Mouse (Mus musculus) liver, embryonic 13.5 days (tissue): ENCODE measurements around the gene Cpd. TPM values are rescaled to one million over a fixed set of nuclear protein-coding genes. Genes with fewer than 3 reads are reported as not detected.

Source experiments
- ATAC-seq: fragments of 200-750 bp; cut with Nextera tagmentation; 2 replicates; pipeline ENCODE4 v1.8.0; 2017; ENCODE audit warnings: low read depth, mild to moderate bottlenecking, moderate number of reproducible peaks, moderate library complexity
- DNase-seq: peaks from one replicate; pipeline ENCODE4 v3.0.0; 2022
- H3K27ac ChIP-seq: fragments of 300-500 bp; sonication (generic); 2 replicates; pipeline ENCODE4 v1.5.1; 2015; ENCODE audit warnings: moderate library complexity, mild to moderate bottlenecking, inconsistent platforms
- H3K27me3 ChIP-seq: fragments of 300-500 bp; sonication (generic); 2 replicates; pipeline ENCODE4 v1.6.1; 2015; ENCODE audit warnings: mild to moderate bottlenecking, inconsistent platforms
- H3K36me3 ChIP-seq: fragments of 300-500 bp; sonication (generic); 2 replicates; pipeline ENCODE4 v1.6.1; 2015; ENCODE audit warnings: mild to moderate bottlenecking, inconsistent platforms
- H3K4me1 ChIP-seq: fragments of 300-500 bp; sonication (generic); replicated peaks from 2 replicates; pipeline ENCODE4 v1.6.1; 2015; ENCODE audit warnings: inconsistent platforms
- H3K4me2 ChIP-seq: fragments of 300-500 bp; sonication (generic); 2 replicates; pipeline ENCODE4 v1.6.1; 2015; ENCODE audit warnings: inconsistent platforms, mild to moderate bottlenecking, moderate library complexity
- H3K4me3 ChIP-seq: fragments of 300-500 bp; sonication (generic); replicated peaks from 2 replicates; pipeline ENCODE4 v1.5.1; 2015; ENCODE audit warnings: mild to moderate bottlenecking, inconsistent platforms
- H3K9ac ChIP-seq: fragments of 300-500 bp; sonication (generic); 2 replicates; pipeline ENCODE4 v1.6.1; 2015; ENCODE audit warnings: mild to moderate bottlenecking, inconsistent platforms
- H3K9me3 ChIP-seq: fragments of 300-500 bp; sonication (generic); replicated peaks from 2 replicates; pipeline ENCODE4 v1.6.1; 2016; ENCODE audit warnings: inconsistent platforms
- WGBS: fragments of 180-500 bp; shearing (Covaris S2); methylation state at CpG from one replicate; pipeline ENCODE4 v1.1.7; 2015; ENCODE audit not compliant: insufficient replicate concordance; 5-methylcytosine and 5-hydroxymethylcytosine counted together
- polyA plus RNA-seq: library from polyadenylated mRNA; unstranded; fragments of >200 nt; fragmentation: Nextera tagmentation; extraction: Ambion mirVana; gene quantifications from 2 replicates; pipeline ENCODE4 v1.2.1, GENCODE M21; 2015

The Cpd gene
- polyA plus RNA-seq, 1 experiment from 2014 or later, result 4.8 TPM

GRCm38 (mm10) chr11:76734560-76734959, 112.3 kb downstream of the Cpd start:
- Histone ChIP-seq H3K27me3 (no peaks in the 10 kb centered on the region), H3K36me3 (peaks cover 52% of the 10 kb centered on the region), H3K27ac (no peak overlapping the region), H3K9me3 (no peaks in the 10 kb centered on the region), H3K4me1 (peaks cover 4% of the 10 kb centered on the region), H3K4me2 (no peak overlapping the region), H3K9ac (no peak overlapping the region), H3K4me3 (no peak overlapping the region)
- WGBS, result 60% methylated on average over 3 of the region's 3 CpGs
- no peak for DNase-seq
- no peak for ATAC-seq

GRCm38 (mm10) chr11:76730650-76731049, 116.2 kb downstream of the Cpd start:
- no peaks in the 10 kb centered on the region for H3K4me1 ChIP-seq
- 79% methylated on average over 3 of the region's 3 CpGs for WGBS

More at GRCm38 (mm10) chr11:76730650-76731049, 116.2 kb downstream of the Cpd start:
- H3K9me3 ChIP-seq, result no peaks in the 10 kb centered on the region
- no peak overlapping the region for H3K9ac ChIP-seq
- no peaks in the 10 kb centered on the region for H3K27me3 ChIP-seq
- H3K4me3 ChIP-seq, result no peak overlapping the region
- H3K27ac ChIP-seq, result no peak overlapping the region
- ATAC-seq (no peak), DNase-seq (no peak)
- H3K36me3 ChIP-seq, result peaks cover 54% of the 10 kb centered on the region
- no peak overlapping the region for H3K4me2 ChIP-seq

Other genes with a start within 250 kb of the Cpd start
- 2.8 and 3.1 TPM in 2 replicates for gene Abr, start 224.7 kb downstream of the Cpd start, polyA plus RNA-seq
- not detected in 2 replicates for gene Bhlha9, start 174.5 kb downstream of the Cpd start, polyA plus RNA-seq
- gene Trarg1, start 167.2 kb downstream of the Cpd start, polyA plus RNA-seq, result not detected in 2 replicates
- 12.7 and 13.3 TPM in 2 replicates for gene Gosr1, start 83.4 kb downstream of the Cpd start, polyA plus RNA-seq
- not detected in 2 replicates for gene Tmigd1, start 55.1 kb upstream of the Cpd start, polyA plus RNA-seq
- gene Blmh, start 77.8 kb upstream of the Cpd start, polyA plus RNA-seq, result 61.8 and 66.9 TPM in 2 replicates
- 2.1 and 2.4 TPM in 2 replicates for gene Slc6a4, start 151.6 kb upstream of the Cpd start, polyA plus RNA-seq
- 31.9 and 38.4 TPM in 2 replicates for gene Nsrp1, start 231.4 kb upstream of the Cpd start, polyA plus RNA-seq